In genomic region chr10:110085156-110085555, GRCm38 (mm10) we compare ENCODE assay signal across 8 mouse cellular contexts.
DNase-seq lines count a peak whose midpoint lies in the region; ATAC-seq and TF ChIP-seq lines count a peak whose summit lies in the region.

No protein-coding gene starts in this region.

- DNase-seq in heart, adult 18-20 months = peak; percentile 17 to 82
- no peak for DNase-seq in heart, postnatal 25 days (ENCODE audit: low spot score)
- peak; percentile 13 for DNase-seq in 3134 (ENCODE audit: extremely low read depth, insufficient read length, low spot score)
- DNase-seq in adrenal gland, postnatal 10 days = peak; percentile 78
- DNase-seq in embryonic facial prominence, embryonic 10.5 days (ENCODE audit: low spot score) = peak; percentile 59
- DNase-seq in kidney, adult 2 months = peak; percentile 47
- DNase-seq in liver, postnatal 0 days = peak; percentile 56
- DNase-seq in right cerebral cortex, postnatal 14 days = peak; percentile 69

- H3K9me3 ChIP-seq in embryonic facial prominence, embryonic 10.5 days = no peaks in the 10 kb centered on the region
- H3K9me3 ChIP-seq in liver, postnatal 0 days (ENCODE audit: low read length) = no peaks in the 10 kb centered on the region

- intact Hi-C loops in heart, postnatal 25 days (cut with DNase I) = loop anchor here (1.0 kb wide), 1 partner anchor 165 kb away; no protein-coding TSS in a partner anchor

- H3K4me2 ChIP-seq in liver, postnatal 0 days (ENCODE audit: low read depth, low read length) = no peak overlapping the region

- TF ChIP-seq CTCF in kidney, adult 2 months (conservative IDR thresholded peaks at IDR 0.05; ENCODE audit: insufficient read depth, insufficient read length, low read depth, low read length) = peak; percentile 59
- peak; percentile 71 for TF ChIP-seq CTCF in liver, postnatal 0 days (IDR thresholded peaks at IDR 0.05; ENCODE audit: low read depth)

- no peak overlapping the region for H3K27ac ChIP-seq in embryonic facial prominence, embryonic 10.5 days (replicated peaks)
- H3K27ac ChIP-seq in kidney, adult 2 months (ENCODE audit: insufficient read depth, low read depth, low read length) = no peak overlapping the region
- H3K27ac ChIP-seq in liver, postnatal 0 days (ENCODE audit: low read depth) = no peak overlapping the region

- no peak overlapping the region for H3K9ac ChIP-seq in liver, postnatal 0 days (replicated peaks)

- WGBS in embryonic facial prominence, embryonic 10.5 days = 12% methylated on average over 5 of the region's 5 CpGs
- WGBS in kidney, adult 2 months = 4% methylated on average over 5 of the region's 5 CpGs
- WGBS in liver, postnatal 0 days (ENCODE audit: insufficient replicate concordance) = 8% methylated on average over 5 of the region's 5 CpGs

- ATAC-seq in liver, postnatal 0 days = no peak

- TF ChIP-seq POLR2A in kidney, adult 2 months (IDR thresholded peaks at IDR 0.05; ENCODE audit: low read depth, low read length) = no peak

- H3K4me1 ChIP-seq in embryonic facial prominence, embryonic 10.5 days = no peaks in the 10 kb centered on the region
- no peaks in the 10 kb centered on the region for H3K4me1 ChIP-seq in kidney, adult 2 months (ENCODE audit: control insufficient read depth, insufficient read depth, low read length)
- H3K4me1 ChIP-seq in liver, postnatal 0 days (ENCODE audit: insufficient read depth) = no peaks in the 10 kb centered on the region

- H3K4me3 ChIP-seq in embryonic facial prominence, embryonic 10.5 days = no peak overlapping the region
- no peak overlapping the region for H3K4me3 ChIP-seq in kidney, adult 2 months (ENCODE audit: insufficient read depth, low read depth, low read length)
- H3K4me3 ChIP-seq in liver, postnatal 0 days (ENCODE audit: low read depth, low read length) = no peak overlapping the region

- TF ChIP-seq EP300 in liver, postnatal 0 days (IDR thresholded peaks at IDR 0.05; ENCODE audit: low read depth) = no peak

- no peaks in the 10 kb centered on the region for H3K27me3 ChIP-seq in embryonic facial prominence, embryonic 10.5 days (replicated peaks; ENCODE audit: low read depth, poor library complexity, severe bottlenecking)
- H3K27me3 ChIP-seq in kidney, adult 2 months (replicated peaks; ENCODE audit: control insufficient read depth, insufficient read depth, low read length) = no peaks in the 10 kb centered on the region
- no peaks in the 10 kb centered on the region for H3K27me3 ChIP-seq in liver, postnatal 0 days (ENCODE audit: insufficient read depth, low read length)

- no peaks in the 10 kb centered on the region for H3K36me3 ChIP-seq in embryonic facial prominence, embryonic 10.5 days (replicated peaks)
- no peaks in the 10 kb centered on the region for H3K36me3 ChIP-seq in kidney, adult 2 months (ENCODE audit: control insufficient read depth, insufficient read depth, low read length)
- H3K36me3 ChIP-seq in liver, postnatal 0 days (replicated peaks; ENCODE audit: insufficient read depth, low read length) = no peaks in the 10 kb centered on the region
